Mouse (Mus musculus): ENCODE data around the gene Nedd4. TPM values are rescaled to one million over a fixed set of nuclear protein-coding genes. Genes with fewer than 3 reads are reported as not detected.

Gene Nedd4
- polyA plus RNA-seq, 1 experiment from 2014 or later = 173 TPM

- H3K4me2 ChIP-seq = no peak overlapping the region
- H3K27ac ChIP-seq = no peak overlapping the region
- H3K4me3 ChIP-seq = no peak overlapping the region
- no peak overlapping the region for H3K9ac ChIP-seq
- peaks cover 22% of the 10 kb centered on the region for H3K4me1 ChIP-seq
- peaks cover 2% of the 10 kb centered on the region; the same call in 1 of the 2 replicates for H3K27me3 ChIP-seq (replicated peaks)
- no peaks in the 10 kb centered on the region for H3K9me3 ChIP-seq (replicated peaks)
- no peaks in the 10 kb centered on the region for H3K36me3 ChIP-seq
- no peak for ATAC-seq
- WGBS (ENCODE audit: insufficient replicate concordance) = 21% methylated on average over 5 of the region's 5 CpGs
Measured at GRCm38 (mm10) chr9:72780694-72781093, 118.5 kb downstream of the Nedd4 start.

DNA sequence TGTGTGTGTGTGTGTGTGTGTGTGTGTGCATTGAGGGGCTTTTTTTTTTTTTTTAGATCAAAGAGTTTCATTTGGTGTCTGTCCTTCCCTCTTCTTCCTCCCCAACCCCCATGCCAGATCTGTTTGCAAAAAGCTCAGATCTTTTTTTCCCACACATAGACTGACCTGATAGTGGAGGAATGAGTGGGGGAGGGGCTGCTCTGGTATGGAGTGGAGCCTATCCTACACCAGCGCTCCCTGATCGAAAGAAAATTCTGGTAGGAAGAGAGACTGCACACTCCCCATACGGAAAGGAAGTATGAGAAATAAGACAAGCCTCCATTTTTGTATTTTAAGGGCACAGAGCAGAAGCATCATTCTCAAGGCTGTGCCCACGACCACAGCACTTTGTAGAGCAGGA lies 119.3 kb downstream of the Nedd4 start:
- no peak for ATAC-seq
- 22% methylated on average over 4 of the region's 4 CpGs for WGBS (ENCODE audit: insufficient replicate concordance)
- Histone ChIP-seq H3K9me3 (replicated peaks) (no peaks in the 10 kb centered on the region), H3K9ac (no peak overlapping the region), H3K27ac (no peak overlapping the region), H3K27me3 (replicated peaks) (peaks cover 2% of the 10 kb centered on the region; the same call in 1 of the 2 replicates), H3K4me1 (peaks cover 22% of the 10 kb centered on the region), H3K36me3 (no peaks in the 10 kb centered on the region), H3K4me2 (no peak overlapping the region), H3K4me3 (no peak overlapping the region)

GRCm38 (mm10) chr9:72782121-72782520 lies 120.0 kb downstream of the Nedd4 start:
- no peaks in the 10 kb centered on the region for H3K36me3 ChIP-seq
- no peak for ATAC-seq
- no peaks in the 10 kb centered on the region for H3K9me3 ChIP-seq (replicated peaks)
- no peak overlapping the region for H3K4me3 ChIP-seq
- H3K27ac ChIP-seq = no peak overlapping the region
- H3K27me3 ChIP-seq (replicated peaks) = peaks cover 2% of the 10 kb centered on the region; the same call in 1 of the 2 replicates
- WGBS (ENCODE audit: insufficient replicate concordance) = 40% methylated on average over 8 of the region's 8 CpGs
- H3K4me2 ChIP-seq = no peak overlapping the region
- H3K4me1 ChIP-seq = peaks cover 22% of the 10 kb centered on the region
- no peak overlapping the region for H3K9ac ChIP-seq

- H3K4me2 ChIP-seq = no peak overlapping the region
- no peak for ATAC-seq
- 86% methylated on average over 1 of the region's 1 CpGs for WGBS (ENCODE audit: insufficient replicate concordance)
- H3K27ac ChIP-seq = no peak overlapping the region
- H3K9me3 ChIP-seq (replicated peaks) = no peaks in the 10 kb centered on the region
- H3K9ac ChIP-seq = no peak overlapping the region
- H3K4me1 ChIP-seq = peaks cover 12% of the 10 kb centered on the region
- no peak overlapping the region for H3K4me3 ChIP-seq
- no peaks in the 10 kb centered on the region for H3K27me3 ChIP-seq (replicated peaks)
- H3K36me3 ChIP-seq = no peaks in the 10 kb centered on the region
Measured at GRCm38 (mm10) chr9:72787732-72788131, 125.6 kb downstream of the Nedd4 start.

- Histone ChIP-seq H3K4me1 (peaks cover 12% of the 10 kb centered on the region), H3K27ac (no peak overlapping the region), H3K9me3 (replicated peaks) (no peaks in the 10 kb centered on the region), H3K4me2 (peak overlapping the region; percentile 71), H3K27me3 (replicated peaks) (no peaks in the 10 kb centered on the region), H3K36me3 (no peaks in the 10 kb centered on the region), H3K4me3 (peak overlapping the region; percentile 44), H3K9ac (no peak overlapping the region)
- 47% methylated on average over 14 of the region's 14 CpGs for WGBS (ENCODE audit: insufficient replicate concordance)
- ATAC-seq = no peak
Measured at GRCm38 (mm10) chr9:72790530-72791212, 128.5 kb downstream of the Nedd4 start.

- Histone ChIP-seq H3K4me2 (peak overlapping the region; percentile 71), H3K4me3 (peak overlapping the region; percentile 44), H3K27ac (no peak overlapping the region), H3K4me1 (peaks cover 12% of the 10 kb centered on the region), H3K36me3 (no peaks in the 10 kb centered on the region), H3K9me3 (replicated peaks) (no peaks in the 10 kb centered on the region), H3K27me3 (replicated peaks) (no peaks in the 10 kb centered on the region), H3K9ac (0 out of 2 replicates have a peak overlapping the region, but pooled peaks have one; percentile 27)
- 23% methylated on average over 10 of the region's 10 CpGs for WGBS (ENCODE audit: insufficient replicate concordance)
- ATAC-seq = peak; percentile 37; the same call in 1 of the 2 replicates
Measured at GRCm38 (mm10) chr9:72791213-72791582, 129.1 kb downstream of the Nedd4 start.

DNA sequence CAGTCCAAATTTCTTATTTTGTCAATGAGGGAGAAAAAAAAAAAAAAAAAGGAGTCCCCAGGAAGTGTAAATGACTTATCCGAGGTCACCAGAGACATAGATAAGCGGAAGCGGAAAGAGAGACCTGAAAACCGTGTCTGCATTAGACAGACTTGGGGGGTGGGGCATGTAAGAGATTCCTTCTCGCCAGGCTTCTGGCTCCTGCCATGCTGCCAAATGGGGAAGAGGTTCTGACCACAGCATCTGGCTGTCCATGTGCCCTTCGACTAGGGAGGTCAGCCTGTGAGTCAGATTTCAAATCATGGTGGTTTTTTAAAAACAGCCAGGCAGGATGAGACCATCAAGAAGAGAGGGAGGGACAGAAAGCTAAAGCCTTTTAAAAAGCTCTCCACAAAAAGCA lies 129.5 kb downstream of the Nedd4 start:
- Histone ChIP-seq H3K27ac (no peak overlapping the region), H3K9me3 (replicated peaks) (no peaks in the 10 kb centered on the region), H3K4me2 (peak overlapping the region; percentile 71), H3K9ac (no peak overlapping the region), H3K4me3 (peak overlapping the region; percentile 44), H3K27me3 (replicated peaks) (no peaks in the 10 kb centered on the region), H3K36me3 (no peaks in the 10 kb centered on the region), H3K4me1 (peaks cover 12% of the 10 kb centered on the region)
- WGBS (ENCODE audit: insufficient replicate concordance) = 2% methylated on average over 6 of the region's 6 CpGs
- peak; percentile 66 for ATAC-seq

- no peak overlapping the region for H3K27ac ChIP-seq
- 58% methylated on average over 3 of the region's 3 CpGs for WGBS (ENCODE audit: insufficient replicate concordance)
- H3K9ac ChIP-seq = no peak overlapping the region
- no peak overlapping the region for H3K4me2 ChIP-seq
- H3K27me3 ChIP-seq (replicated peaks) = peaks cover 8% of the 10 kb centered on the region; the same call in 1 of the 2 replicates
- H3K4me3 ChIP-seq = no peak overlapping the region
- no peak for ATAC-seq
- H3K4me1 ChIP-seq = peaks cover 12% of the 10 kb centered on the region
- no peaks in the 10 kb centered on the region for H3K9me3 ChIP-seq (replicated peaks)
- no peaks in the 10 kb centered on the region for H3K36me3 ChIP-seq
Measured at GRCm38 (mm10) chr9:72795243-72795642, 133.1 kb downstream of the Nedd4 start.

DNA sequence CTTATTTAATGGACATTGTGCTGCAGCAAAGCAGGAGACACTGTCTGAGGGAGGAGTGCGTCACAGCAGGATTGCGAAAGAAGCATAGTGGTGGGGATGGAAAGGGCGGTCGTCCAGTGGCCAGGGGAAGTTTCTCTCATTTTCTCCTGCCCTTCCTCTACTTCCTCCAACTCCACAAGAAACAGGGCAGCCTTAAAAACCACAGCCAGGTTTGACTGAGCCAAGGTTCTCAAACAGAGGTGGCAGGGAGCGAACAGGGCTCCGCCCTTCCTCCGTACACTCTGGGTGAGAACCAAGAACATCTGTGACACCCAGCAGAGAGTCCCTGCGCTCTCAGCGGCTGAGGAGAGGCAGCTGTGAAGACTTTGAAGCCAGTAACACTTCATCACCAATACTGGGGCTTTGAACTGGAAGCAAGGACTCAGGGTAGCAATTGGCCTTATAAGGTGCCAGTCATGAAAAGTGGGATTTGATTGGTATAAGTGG lies 135.0 kb downstream of the Nedd4 start:
- no peak overlapping the region for H3K27ac ChIP-seq
- H3K36me3 ChIP-seq = no peaks in the 10 kb centered on the region
- H3K4me2 ChIP-seq = peak overlapping the region; percentile 30
- H3K27me3 ChIP-seq (replicated peaks) = peaks cover 11% of the 10 kb centered on the region; the same call in 1 of the 2 replicates
- 22% methylated on average over 9 of the region's 9 CpGs for WGBS (ENCODE audit: insufficient replicate concordance)
- H3K9me3 ChIP-seq (replicated peaks) = no peaks in the 10 kb centered on the region
- no peak overlapping the region for H3K4me3 ChIP-seq
- no peaks in the 10 kb centered on the region for H3K4me1 ChIP-seq
- no peak overlapping the region for H3K9ac ChIP-seq
- no peak for ATAC-seq

Other genes with a start within 250 kb of the Nedd4 start
- gene Mns1, start 224.3 kb upstream of the Nedd4 start, polyA plus RNA-seq (2016; fragmentation: Nextera tagmentation; extraction: Ambion mirVana) = 119 and 123 TPM in 2 replicates
- gene Tex9, start 170.1 kb upstream of the Nedd4 start, polyA plus RNA-seq (2016; fragmentation: Nextera tagmentation; extraction: Ambion mirVana) = 9.1 and 11.4 TPM in 2 replicates
- 5.7 and 7.0 TPM in 2 replicates for gene Rfx7, start 130.1 kb upstream of the Nedd4 start, polyA plus RNA-seq (2016; fragmentation: Nextera tagmentation; extraction: Ambion mirVana)
- 0.37 and 0.52 TPM in 2 replicates for gene Prtg, start 144.5 kb downstream of the Nedd4 start, polyA plus RNA-seq (2016; fragmentation: Nextera tagmentation; extraction: Ambion mirVana)

Data from liver, embryonic 12.5 days (tissue).